Mouse (Mus musculus) right cerebral cortex, postnatal 10 days (tissue): Measurements from ENCODE around the gene Syt2.

Experiments used
- DNase-seq, 2 experiments: peaks; one replicate each; pipeline ENCODE4 v3.0.0; 2021; ENCODE audit warnings: low spot score in 2 of 2

Gene Syt2

DNA sequence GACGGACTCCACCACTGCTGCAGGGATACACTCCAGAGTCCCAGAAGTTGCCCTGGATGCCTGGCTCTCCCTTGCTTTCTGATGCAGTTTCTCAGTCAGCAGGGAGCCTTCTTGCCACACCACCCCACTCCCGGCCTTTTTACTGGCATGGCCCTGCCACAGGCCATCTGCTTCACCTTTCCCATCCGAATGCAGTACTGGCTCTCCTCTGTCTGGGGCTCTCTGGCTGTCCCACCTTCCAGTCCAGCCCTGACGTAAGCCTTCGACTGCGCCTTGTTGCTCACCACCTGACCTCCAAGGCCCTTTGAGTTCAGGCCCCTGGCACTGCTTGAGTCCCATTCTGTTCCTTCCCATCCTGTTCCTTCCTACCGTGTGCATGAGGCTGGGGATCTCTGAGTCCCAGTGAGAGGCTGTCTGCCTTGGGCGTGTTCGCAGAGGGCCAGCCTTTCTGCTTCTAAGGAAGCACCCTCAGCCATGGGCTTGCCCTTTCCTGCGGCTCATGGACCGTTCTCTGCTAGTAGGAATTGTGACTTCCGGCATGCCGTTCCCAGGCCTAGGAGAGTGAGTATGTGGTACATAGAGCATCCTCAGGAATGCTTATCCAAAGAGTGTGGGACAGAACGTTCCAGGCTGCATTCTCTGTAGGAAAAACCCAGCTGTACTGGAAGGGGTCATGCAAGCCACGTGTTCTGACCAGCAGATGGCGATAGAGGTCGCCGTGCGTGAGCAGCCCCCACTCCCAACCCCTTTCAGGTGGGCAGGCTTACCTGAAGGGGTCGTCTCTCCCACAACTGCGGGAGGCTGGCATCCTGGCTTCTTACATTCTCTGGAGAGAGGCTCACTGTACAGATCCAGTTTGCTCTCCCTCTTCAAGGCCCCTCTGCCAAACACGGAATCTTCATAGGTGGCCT lies 58.2 kb downstream of the Syt2 start:
- peak in 1 of 2 experiments; percentile 66 for DNase-seq

DNA sequence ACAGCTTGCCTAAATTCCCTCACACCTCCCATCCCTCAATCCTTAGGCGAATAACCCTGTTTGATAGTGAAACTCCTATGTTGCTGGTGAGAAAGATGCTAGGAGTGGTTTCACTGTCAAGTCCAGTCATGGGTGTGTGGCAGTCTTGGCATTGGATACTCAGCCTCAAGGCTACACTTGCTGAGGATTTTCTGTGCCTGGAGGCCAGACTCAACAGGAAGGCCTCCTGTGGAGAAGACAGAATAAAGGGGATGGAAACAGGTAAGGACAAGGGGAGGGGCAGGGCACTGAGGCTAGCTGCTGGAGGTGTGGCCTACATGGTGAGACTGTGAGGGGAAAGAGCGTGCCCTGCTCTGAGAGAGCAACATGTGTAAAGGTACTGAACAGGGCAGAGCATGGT lies 60.1 kb downstream of the Syt2 start:
- no peak for DNase-seq

DNA sequence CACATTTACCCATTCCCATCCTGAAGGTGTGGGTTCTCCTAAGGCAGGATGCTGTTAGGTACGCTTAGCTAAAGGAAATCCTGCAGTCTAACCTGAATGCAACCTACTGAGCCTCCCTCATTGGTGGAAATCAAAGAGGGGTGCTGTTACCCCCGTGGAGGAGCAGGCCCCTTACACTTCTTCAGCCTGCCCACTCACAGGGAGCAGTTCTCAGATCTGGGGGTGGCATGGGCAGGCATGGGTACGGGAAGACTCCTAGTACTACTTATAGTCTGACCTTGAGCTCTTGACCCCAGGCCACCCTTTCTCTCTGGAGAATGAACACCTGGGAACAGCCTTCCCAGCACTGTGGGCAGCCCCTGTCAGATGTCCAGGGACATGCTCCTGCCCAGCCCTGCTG lies 61.0 kb downstream of the Syt2 start:
- DNase-seq: no peak

DNA sequence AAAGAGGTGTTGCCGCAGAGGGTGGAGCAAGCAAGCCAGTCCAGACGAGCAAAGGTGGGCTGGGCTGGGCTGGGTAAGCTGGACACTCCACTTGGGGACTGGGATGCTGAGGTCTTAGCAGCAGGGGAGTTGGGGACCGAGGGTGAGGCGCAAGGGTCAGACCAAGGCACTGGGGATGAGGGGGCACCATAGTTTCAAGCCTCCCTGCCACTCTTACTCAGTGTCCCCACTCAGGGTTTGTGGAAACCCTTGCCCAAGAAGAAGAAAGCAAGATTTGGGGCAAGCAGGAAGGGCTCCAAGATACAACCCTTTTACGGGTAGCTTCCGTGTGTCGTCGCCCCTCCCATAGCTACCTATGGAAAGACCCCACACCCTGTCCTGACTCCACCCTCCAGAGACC lies 61.8 kb downstream of the Syt2 start:
- DNase-seq: no peak

DNA sequence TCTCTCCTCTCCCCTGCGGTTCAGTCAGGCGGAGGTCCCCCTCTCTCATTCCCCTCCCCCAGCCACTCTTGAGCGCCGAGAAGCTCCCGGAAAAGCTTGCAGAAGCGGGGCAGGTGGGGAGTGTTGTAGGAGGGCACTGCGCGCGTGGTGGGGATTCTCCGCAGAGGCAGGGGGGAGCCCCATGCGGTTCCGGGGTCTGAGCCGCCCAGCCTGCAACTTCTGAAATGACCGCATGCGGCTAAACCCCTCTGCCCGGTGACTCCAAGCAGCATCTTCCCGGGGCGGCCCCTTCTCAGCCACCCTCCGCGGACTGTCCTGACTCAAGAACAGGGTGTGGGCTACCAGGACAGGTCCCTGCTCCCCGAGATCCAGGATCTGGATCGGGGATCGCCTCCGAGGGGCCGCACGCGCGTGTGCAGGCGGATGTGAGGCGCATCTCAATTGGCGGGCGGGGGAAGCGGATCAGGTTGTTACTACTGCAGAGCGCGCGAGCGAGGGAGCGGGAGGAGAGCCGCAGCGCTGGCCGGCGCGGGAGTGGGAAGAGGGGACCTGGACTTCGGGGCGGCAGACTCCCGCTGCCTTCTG lies 62.4 kb downstream of the Syt2 start:
- peak; percentile 68 to 76 for DNase-seq

DNA sequence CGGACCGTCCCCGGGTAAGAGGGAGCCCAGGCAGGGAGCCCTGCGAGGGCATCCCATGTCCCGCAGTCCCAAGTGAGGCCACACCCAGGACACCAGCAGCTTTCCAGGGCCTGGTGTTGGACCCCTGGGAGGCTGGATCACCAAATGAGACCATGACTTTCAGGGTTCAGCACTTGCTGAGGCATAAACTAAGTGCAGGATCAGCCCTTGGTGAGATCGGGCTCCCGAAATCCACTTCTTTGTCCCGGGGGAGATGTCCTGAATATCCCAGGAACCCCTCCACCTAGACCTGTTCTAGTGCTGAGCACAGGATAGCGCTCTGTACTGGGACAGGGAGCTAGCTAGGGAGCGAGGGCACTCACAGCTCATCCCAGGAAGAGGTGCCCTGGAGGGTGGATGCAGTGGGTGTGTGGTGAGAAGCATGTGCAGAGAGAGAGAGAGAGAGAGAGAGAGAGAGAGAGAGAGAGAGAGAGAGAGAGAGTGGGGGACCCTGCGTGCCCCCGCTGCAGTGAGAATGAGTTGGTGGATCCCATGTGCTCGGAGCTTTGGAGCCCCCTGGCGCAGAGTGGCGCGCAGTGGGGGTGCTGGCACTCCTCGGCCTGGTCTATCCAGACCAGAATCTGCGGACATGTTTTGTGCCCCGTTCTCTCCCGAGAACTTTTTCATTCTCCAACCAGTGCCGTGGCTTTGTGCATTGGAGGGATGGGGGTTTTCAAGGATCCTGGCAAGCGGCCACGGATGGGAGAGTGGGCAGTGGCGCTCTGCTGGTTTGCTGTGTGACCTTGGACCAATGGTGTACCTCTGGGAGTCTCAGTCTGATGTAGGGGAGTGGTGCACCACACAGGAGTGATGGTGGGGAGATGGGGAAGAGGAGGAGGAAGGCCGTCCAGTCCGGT lies 63.2 kb downstream of the Syt2 start:
- peak in 1 of 2 experiments; percentile 46 for DNase-seq

DNA sequence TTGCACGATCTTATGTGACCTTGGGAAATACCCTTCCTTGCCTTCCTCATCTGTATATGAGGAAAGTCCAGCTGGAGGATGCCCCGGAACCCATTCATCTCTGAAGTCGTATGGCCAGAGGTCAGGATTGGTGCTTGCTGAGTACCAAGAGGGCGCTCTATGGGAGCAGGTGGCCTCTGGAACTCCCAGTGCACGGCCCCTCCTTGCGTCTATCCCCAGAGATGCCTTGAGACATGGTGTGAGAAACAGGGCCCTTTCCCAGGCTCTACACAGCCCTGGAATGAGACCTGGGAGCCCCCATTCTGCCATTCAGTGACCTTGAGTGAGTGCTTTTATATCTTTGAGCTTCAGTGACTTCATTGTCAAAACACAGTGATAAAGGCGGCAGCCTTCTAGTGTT lies 64.6 kb downstream of the Syt2 start:
- no peak for DNase-seq

DNA sequence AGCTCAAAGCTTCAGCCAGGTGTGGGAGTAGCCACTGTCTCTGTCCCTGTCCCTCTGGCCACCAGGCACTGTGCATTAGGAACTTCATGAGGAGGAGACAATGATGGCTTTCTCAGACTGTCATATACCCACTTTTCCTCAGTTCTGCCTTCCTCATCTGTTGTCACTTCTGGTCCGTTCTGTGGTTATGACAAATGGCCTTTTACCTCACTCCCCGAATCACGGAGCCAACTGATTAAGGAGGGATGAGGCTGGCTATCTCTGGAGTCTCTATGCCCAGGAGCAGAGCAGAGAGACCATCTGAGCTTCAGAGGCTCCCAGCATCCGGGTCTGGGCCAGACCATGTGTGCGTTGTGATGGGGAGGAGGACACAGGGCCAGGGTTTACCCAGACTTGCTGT lies 65.2 kb downstream of the Syt2 start:
- DNase-seq: no peak

DNA sequence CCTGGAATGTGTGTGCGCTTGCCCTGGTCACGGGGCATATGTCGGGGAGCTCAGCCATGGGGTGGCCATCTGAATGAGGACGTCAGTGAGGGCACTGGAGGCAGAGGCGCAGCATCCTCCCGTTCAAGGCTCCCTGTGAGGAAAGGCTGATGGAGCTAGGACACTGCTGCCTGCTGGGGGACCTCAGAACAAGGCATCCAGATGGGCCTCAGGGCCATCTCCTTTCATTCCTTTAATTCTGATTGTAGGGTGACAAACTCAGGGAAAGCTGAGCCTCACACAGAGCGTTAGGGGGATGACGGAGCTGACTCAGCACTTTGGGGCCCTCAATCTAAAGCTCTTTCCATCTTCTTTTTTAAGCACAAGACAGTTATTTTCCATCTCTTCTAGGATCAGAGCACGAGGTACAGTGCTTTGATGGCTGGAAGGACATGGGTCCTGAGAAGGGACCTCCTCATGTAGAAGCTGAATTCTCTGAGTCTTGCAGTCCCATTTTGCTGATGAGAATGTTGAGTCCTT lies 66.4 kb downstream of the Syt2 start:
- no peak for DNase-seq

DNA sequence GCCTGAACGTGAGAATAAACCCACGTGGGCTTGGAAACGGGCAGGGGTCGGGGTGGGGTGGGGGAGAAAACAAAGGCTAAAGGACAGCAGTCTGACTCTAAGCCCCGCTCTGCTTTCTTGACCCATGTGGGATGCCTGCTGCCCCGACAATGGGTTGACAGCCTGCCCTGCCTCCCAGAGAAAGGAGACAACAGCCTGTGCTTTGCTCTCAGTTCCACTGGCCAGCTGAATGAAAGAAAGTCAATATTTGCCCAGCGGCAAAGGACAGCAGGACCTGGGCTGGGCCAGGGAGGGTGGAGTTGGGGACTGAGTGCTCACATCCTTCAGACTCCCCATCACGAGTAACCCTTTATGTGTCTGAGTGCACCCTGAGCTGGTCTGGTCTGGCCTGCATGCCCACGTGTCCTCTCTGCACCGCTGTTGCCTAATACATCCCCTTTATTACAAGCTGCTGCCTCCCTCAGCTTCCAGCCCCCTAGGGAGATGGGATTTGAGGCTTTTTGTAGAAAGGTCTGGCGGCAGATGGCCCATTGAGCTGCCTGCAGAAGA lies 67.0 kb downstream of the Syt2 start:
- no peak for DNase-seq

DNA sequence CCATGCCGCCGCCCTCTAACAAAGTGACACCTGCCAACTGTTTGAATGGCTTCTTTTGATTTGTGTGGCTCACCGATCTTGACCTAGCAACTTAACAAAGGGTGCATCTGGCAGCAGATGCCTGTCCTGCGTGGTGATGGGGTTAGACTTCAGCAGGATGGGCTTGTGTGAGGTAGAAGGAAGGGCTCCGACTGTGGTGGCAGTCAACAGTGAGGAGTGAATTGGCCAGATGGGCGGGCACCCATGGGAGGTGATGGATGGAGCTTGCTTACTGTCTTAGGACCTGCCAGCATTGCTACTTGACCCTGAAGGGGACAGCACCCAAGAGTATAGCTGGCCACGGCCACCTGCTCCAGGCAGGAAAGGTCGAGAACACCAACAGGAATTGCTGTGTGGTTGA lies 67.7 kb downstream of the Syt2 start:
- DNase-seq: no peak

DNA sequence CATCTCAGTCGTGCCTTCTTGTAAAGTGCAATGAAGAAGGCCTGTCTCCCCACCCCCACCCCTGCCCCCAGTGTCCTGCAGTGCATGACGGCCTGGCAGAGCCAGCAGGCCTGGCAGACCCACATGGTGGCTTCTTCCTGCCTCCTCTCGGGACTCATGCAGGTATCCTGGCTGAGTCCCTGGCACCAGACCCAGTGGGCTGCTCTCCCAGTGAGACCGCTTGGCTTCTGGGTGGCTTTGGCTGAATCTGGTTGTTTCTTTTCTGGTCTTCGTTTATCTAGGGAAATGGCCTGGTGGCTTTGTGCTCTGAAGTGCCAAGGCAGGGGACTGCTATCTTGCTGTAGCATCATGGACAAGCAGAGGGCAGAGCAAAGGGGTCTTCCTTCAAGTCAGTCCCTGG lies 68.6 kb downstream of the Syt2 start:
- no peak for DNase-seq

DNA sequence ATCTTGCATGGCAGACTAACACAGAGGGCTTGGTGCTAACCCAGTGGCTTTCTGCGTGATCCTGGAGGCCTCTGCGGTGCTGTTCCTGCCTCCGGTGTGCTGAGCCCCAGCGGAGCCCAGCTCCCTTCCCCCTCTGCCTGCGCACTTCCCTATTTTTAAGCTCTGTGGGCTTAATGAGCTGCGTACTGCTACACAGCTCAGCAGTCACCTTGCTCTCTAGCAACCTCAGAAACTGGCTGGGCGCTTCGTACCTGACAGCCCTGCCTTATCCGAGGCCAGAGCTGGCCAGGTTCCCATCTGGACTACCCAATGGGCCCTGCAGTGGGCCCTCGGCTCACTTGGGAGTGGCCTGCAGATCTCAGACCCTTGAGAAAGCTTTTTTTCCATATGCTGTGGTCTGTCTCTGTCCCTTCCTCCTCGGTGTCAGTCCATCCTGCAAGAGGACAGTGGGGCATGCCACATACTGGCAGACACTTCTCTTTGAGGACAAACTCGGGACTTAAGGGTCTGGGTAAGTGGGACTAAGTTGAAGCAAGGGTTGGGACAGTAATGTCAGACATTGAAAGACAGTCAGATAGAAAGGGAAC lies 73.3 kb downstream of the Syt2 start:
- DNase-seq: peak in 1 of 2 experiments; percentile 54

DNA sequence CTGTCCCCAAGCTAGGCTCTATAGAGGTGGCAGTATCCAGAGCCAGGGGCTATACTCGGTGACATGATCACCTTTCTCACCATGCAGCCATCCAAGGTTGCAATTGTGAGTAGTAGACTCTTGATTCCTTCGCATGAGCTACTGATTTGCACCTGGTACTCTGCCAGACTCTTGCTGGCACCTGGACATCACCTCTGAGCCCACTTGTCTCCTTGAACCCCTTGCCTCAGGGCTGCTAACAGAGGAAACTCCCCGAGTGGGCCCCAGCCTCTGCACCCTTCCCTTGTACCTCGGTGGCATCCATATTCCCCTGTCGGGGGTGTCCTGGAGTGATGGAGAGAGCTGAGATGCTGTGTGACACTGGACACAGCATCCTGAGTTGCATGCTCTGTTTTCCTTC lies 75.0 kb downstream of the Syt2 start:
- no peak for DNase-seq

DNA sequence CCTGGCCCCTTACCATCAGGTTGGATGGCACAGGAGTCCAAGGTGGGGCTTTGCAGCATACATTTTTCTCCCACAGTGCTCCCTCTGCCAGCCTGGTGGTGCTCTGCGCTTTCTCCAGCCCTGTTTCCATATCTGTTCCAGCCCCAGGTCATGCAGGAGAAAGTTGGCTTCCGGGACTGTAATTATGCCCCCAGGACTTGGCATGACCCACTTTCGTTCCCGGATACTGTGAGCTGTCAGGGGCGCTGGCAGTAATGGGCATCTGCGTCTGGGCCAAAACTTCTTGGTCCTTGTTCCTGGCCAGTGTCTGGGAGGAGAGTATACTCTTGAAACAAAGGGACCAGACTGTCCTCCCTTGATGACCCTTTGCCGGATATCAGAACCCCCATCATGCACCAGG lies 76.4 kb downstream of the Syt2 start:
- DNase-seq: no peak

DNA sequence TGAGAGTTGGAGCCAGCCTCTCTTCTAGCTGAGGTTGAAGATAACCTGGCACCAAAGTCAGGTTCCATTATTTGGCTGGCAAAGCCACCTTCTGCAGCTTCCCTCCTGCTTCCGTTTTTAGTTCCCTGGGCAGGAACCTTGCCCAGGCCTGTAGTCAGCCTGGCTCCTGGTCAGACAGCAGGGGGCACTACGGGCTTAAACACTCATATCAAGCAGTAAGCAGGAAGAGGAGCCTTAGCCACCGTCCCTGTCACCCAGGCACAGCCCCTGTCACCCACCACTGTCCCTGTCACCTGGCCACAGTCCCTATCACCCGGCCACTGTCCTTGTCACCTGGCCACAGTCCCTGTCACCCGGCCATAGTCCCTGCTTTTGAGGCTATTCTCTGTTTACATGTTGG lies 78.8 kb downstream of the Syt2 start:
- peak in 1 of 2 experiments; percentile 65 for DNase-seq

DNA sequence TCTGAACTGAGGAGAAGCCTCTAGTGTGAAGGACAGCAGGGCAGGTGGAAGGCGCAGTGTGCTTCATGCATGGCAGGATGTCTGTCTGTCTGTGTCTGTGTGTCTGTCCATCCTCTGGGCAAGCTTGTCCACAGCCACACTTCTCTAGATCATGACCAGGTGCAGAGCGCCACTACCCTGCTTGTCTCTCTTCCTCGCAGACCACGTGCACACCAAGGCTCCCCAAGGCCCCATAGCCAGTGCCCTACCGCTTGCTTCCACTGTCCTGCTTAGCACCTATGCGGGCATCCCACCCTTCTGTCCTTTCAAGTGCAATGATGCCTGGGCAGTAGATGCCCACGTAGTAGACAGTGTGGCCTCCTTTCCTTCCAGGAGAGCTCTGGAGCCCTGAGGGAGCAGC lies 80.0 kb downstream of the Syt2 start:
- no peak for DNase-seq

DNA sequence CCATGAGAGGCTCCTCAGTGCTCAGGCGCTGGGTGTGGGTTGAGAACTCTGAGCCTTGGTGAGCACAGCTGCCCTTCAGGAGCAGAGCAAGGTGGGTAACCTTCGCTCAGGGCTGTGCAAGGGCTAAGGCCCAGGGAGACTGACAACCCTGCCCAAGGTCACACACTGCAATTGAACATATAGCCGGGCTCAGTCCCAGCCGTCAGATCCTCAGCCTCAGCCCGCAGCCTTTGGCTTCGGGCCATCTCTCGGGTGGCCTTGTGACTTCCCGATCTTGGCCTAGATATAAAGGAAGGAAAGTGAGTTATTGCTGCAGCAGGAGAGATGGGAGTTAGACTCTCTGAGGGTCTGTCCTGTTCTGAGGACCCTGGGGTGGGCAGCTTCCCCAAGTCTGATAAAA lies 80.8 kb downstream of the Syt2 start:
- no peak for DNase-seq

DNA sequence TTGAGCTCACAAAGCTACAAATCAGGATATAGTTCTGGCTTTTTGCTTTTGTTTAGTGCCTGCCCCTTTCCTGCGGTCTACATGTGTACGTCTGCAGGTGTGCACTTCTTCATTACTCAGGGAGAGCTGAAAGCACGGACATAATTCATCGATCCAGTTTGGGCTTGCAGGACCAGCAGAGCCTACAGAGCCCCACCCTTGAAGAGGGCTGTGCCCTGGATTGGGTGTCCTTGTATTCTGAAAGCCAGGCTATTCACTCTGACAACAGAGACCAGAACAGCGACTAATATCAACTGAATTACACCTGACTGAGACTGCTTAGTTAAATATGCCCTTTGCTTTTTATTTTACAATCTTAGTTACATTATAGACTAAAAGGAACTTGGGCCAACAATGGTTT lies 87.2 kb downstream of the Syt2 start:
- no peak for DNase-seq

DNA sequence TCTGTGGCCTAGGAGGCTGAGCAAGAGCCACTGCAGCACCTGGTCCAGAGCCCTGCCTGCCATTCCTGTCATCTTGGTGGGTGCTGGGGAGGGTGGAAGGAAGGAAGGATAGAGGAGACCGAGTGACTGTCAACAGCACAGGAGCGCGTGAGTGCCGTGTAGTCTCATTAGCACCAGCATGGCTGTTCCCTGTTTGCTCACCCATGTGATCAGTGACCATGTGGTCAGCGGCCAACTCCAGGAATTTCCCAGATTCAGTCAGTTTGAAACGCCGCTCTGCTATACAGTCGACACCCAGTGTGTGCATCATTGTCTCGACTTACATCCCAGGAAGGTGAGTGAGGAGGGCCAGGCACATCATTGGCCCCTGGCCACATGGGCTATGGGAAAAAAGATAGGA lies 91.0 kb downstream of the Syt2 start:
- no peak for DNase-seq

DNA sequence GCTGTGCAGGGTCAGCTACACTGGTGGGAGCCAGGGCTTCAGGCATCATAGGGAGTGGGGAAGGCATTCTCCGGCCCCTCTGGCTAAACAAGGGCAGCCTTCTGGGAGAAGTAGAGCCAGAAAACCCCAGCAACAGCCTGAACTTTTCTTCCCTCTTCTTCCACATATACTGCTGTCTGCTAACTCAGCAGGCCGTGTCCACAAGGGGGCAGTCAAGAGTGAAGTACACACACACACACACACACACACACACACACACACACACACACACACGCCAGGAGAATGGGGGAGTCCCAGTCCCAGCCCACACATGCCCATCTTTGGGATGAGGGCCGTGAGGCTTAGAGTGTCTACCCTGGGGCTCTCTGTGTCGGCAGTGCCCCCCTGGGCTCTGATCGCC lies 95.0 kb downstream of the Syt2 start:
- DNase-seq: no peak
